Mouse (Mus musculus): ENCODE data around the gene Nkx1-1.

GRCm38 (mm10) chr5:33433201-33434138 is at the start of gene Nkx1-1:
- TF ChIP-seq CTCF (IDR thresholded peaks at IDR 0.05; ENCODE audit: insufficient read depth, low read depth, low read length) (no peak), POLR2A (IDR thresholded peaks at IDR 0.05; ENCODE audit: insufficient read depth, low read depth, low read length) (no peak)

Data from olfactory bulb, adult 2 months (tissue).